Mouse (Mus musculus) neutrophil, adult 5-6 weeks (primary cell): ENCODE results near the gene Shisa7. TPM values are rescaled to one million over a fixed set of nuclear protein-coding genes. Genes with fewer than 3 reads are reported as not detected.
"Not testable (repeated sequence)": the region's sequence is repeated elsewhere in the genome, so short reads cannot be mapped to it uniquely, and the experiment has no call there.

Experiments
- ATAC-seq: fragments of 151-379, 151-347 bp; 2 replicates; pipeline ENCODE4 v1.8.0; 2017; ENCODE audit warnings: mild to moderate bottlenecking, moderate TSS enrichment; ENCODE audit not compliant: insufficient number of reproducible peaks, poor library complexity, low FRiP score, severe bottlenecking; ENCODE audit errors: extremely low read depth
- total RNA-seq: library from RNA; stranded (forward); fragments of 200-1000 nt; gene quantifications from 2 replicates; pipeline ENCODE4 v1.2.3, GENCODE M21; 2017

The Shisa7 gene
- total RNA-seq, 1 experiment from 2014 or later, result not detected

GRCm38 (mm10) chr7:4851315-4851688, 6.8 kb upstream of the Shisa7 start:
- no peak for ATAC-seq

- no peak for ATAC-seq
These were observed 6.3 kb upstream of the Shisa7 start for GRCm38 (mm10) chr7:4850621-4851314.

GRCm38 (mm10) chr7:4849372-4849771, 4.9 kb upstream of the Shisa7 start:
- no peak for ATAC-seq

- ATAC-seq, result no peak
These were observed 417 bp upstream of the Shisa7 start for GRCm38 (mm10) chr7:4844917-4845309.

GRCm38 (mm10) chr7:4843604-4844244, 772 bp downstream of the Shisa7 start:
- ATAC-seq, result no peak

- 0 out of 2 replicates have a peak, but pooled peaks have one; percentile 9 for ATAC-seq
These were observed 1.8 kb downstream of the Shisa7 start for GRCm38 (mm10) chr7:4842634-4843131.

- ATAC-seq, result no peak
These were observed 2.4 kb downstream of the Shisa7 start for GRCm38 (mm10) chr7:4842077-4842476.

GRCm38 (mm10) chr7:4837639-4838038, 6.9 kb downstream of the Shisa7 start:
- no peak for ATAC-seq

- peak; percentile 71; the same call in 1 of the 2 replicates for ATAC-seq
These were observed 8.1 kb downstream of the Shisa7 start for GRCm38 (mm10) chr7:4836351-4836792.

GRCm38 (mm10) chr7:4835631-4836327, 8.7 kb downstream of the Shisa7 start:
- no peak for ATAC-seq

GRCm38 (mm10) chr7:4830476-4830875, 14.0 kb downstream of the Shisa7 start:
- ATAC-seq, result no peak

- ATAC-seq, result no peak
These were observed 19.1 kb downstream of the Shisa7 start for GRCm38 (mm10) chr7:4825365-4825764.

GRCm38 (mm10) chr7:4822162-4822907, 22.2 kb downstream of the Shisa7 start:
- no peak for ATAC-seq

- no peak for ATAC-seq
These were observed 22.8 kb downstream of the Shisa7 start for GRCm38 (mm10) chr7:4821690-4822089.

GRCm38 (mm10) chr7:4820925-4821324, 23.6 kb downstream of the Shisa7 start:
- ATAC-seq, result not testable (repeated sequence)

GRCm38 (mm10) chr7:4816559-4816958, 27.9 kb downstream of the Shisa7 start:
- no peak for ATAC-seq

GRCm38 (mm10) chr7:4813105-4813791, 31.2 kb downstream of the Shisa7 start:
- no peak for ATAC-seq

- ATAC-seq, result peak; percentile 90
These were observed 32.0 kb downstream of the Shisa7 start, which contains the start of gene Ube2s for GRCm38 (mm10) chr7:4812303-4813104. Gene Ube2s, minus strand, starts transcription at chr7:4812590.
